Mouse (Mus musculus): ENCODE data around the gene Camk2b. TPM values are rescaled to one million over a fixed set of nuclear protein-coding genes. Genes with fewer than 3 reads are reported as not detected.

Camk2b gene
- polyA plus RNA-seq, 1 experiment from 2014 or later: 21.4 TPM

Other genes with a start within 250 kb of the Camk2b start
- gene Polm, start 228.3 kb downstream of the Camk2b start, polyA plus RNA-seq (2016; fragmentation: Nextera tagmentation; extraction: Ambion mirVana): 6.6 and 7.0 TPM in 2 replicates
- 19.0 TPM in 2 replicates for gene Aebp1, start 204.4 kb downstream of the Camk2b start, polyA plus RNA-seq (2016; fragmentation: Nextera tagmentation; extraction: Ambion mirVana)
- gene Pold2, start 188.1 kb downstream of the Camk2b start, polyA plus RNA-seq (2016; fragmentation: Nextera tagmentation; extraction: Ambion mirVana): 77.5 and 81.5 TPM in 2 replicates
- gene Myl7, start 167.6 kb downstream of the Camk2b start, polyA plus RNA-seq (2016; fragmentation: Nextera tagmentation; extraction: Ambion mirVana): 5.1 and 5.5 TPM in 2 replicates
- 1.4 and 2.0 TPM in 2 replicates for gene Gck, start 116.3 kb downstream of the Camk2b start, polyA plus RNA-seq (2016; fragmentation: Nextera tagmentation; extraction: Ambion mirVana)
- 59.0 and 62.1 TPM in 2 replicates for gene Ykt6, start 110.7 kb downstream of the Camk2b start, polyA plus RNA-seq (2016; fragmentation: Nextera tagmentation; extraction: Ambion mirVana)
- 0.34 and 0.79 TPM in 2 replicates for gene A730071L15Rik, start 133.7 kb upstream of the Camk2b start, polyA plus RNA-seq (2016; fragmentation: Nextera tagmentation; extraction: Ambion mirVana)
- 56.4 and 58.8 TPM in 2 replicates for gene Nudcd3, start 134.1 kb upstream of the Camk2b start, polyA plus RNA-seq (2016; fragmentation: Nextera tagmentation; extraction: Ambion mirVana)
- not detected in 2 replicates for gene Npc1l1, start 163.8 kb upstream of the Camk2b start, polyA plus RNA-seq (2016; fragmentation: Nextera tagmentation; extraction: Ambion mirVana)
- gene Ddx56, start 201.4 kb upstream of the Camk2b start, polyA plus RNA-seq (2016; fragmentation: Nextera tagmentation; extraction: Ambion mirVana): 85.3 and 86.0 TPM in 2 replicates
- 145 and 150 TPM in 2 replicates for gene Tmed4, start 208.5 kb upstream of the Camk2b start, polyA plus RNA-seq (2016; fragmentation: Nextera tagmentation; extraction: Ambion mirVana)
- 93.8 and 103 TPM in 2 replicates for gene Ogdh, start 225.3 kb upstream of the Camk2b start, polyA plus RNA-seq (2016; fragmentation: Nextera tagmentation; extraction: Ambion mirVana)

All from neural tube, embryonic 12.5 days (tissue).